Mouse (Mus musculus): Measurements from ENCODE around the gene Lrtm1. TPM values are rescaled to one million over a fixed set of nuclear protein-coding genes. Genes with fewer than 3 reads are reported as not detected.

Gene Lrtm1
- polyA plus RNA-seq, 1 experiment from 2014 or later = 1.1 TPM

DNA sequence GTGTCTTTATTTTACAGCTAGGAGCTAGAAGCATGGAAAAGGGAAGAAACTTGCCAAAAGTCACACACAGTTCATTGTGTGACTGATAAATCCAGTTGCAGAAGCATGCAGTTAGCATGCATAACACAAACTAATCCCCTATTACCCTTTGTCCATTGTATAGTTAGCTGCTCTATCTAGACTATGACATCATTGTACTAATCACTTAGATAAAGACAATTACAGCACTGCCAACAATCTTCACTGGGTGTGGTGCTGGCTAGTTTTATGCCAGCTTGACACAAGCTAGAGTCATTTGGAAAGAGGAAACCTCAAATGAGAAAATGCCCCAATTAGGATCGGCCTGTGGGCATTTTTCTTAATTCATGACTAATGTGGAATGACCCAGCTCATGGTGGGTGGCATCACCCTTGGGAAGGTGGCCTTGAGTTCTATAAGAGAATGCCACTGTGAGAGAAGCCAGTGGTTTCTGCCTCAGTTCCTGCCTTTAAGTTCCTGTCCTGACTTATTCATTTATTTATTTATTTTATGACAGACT lies 13.9 kb downstream of the Lrtm1 start:
- WGBS = 81% methylated on average over 1 of the region's 1 CpGs
- Histone ChIP-seq H3K27me3 (replicated peaks) (peaks cover 3% of the 10 kb centered on the region; the same call in 1 of the 2 replicates), H3K9ac (no peak overlapping the region), H3K36me3 (no peaks in the 10 kb centered on the region), H3K27ac (ENCODE audit: poor library complexity, severe bottlenecking) (no peak overlapping the region), H3K4me1 (replicated peaks) (peaks cover 13% of the 10 kb centered on the region), H3K4me2 (no peak overlapping the region), H3K4me3 (no peak overlapping the region), H3K9me3 (replicated peaks) (no peaks in the 10 kb centered on the region)
- no peak for ATAC-seq (ENCODE audit: insufficient number of reproducible peaks, low FRiP score)

DNA sequence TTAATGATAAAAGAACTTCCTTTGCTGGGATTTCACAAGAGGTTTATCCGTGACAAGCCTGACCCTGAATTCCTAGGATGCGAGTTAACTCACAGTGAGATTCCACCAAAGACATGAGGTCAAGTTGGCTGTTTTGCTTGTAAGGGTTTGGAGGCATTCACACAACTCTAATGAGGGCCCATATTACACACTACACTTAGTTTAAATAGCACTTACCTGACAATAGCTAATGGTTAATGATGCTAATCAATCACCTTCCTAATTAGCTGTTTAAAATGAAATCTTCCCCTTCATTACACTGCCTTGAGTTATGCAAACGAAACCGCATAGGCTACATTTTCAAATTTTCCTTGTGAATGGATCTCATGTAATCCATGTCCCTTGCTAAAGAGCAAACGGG lies 20.2 kb downstream of the Lrtm1 start:
- Histone ChIP-seq H3K4me2 (no peak overlapping the region), H3K27ac (ENCODE audit: poor library complexity, severe bottlenecking) (no peak overlapping the region), H3K9ac (no peak overlapping the region), H3K4me1 (replicated peaks) (peaks cover 18% of the 10 kb centered on the region), H3K27me3 (replicated peaks) (no peaks in the 10 kb centered on the region), H3K9me3 (replicated peaks) (no peaks in the 10 kb centered on the region), H3K36me3 (no peaks in the 10 kb centered on the region), H3K4me3 (no peak overlapping the region)
- ATAC-seq (ENCODE audit: insufficient number of reproducible peaks, low FRiP score) = no peak
- WGBS = 72% methylated on average over 5 of the region's 5 CpGs

DNA sequence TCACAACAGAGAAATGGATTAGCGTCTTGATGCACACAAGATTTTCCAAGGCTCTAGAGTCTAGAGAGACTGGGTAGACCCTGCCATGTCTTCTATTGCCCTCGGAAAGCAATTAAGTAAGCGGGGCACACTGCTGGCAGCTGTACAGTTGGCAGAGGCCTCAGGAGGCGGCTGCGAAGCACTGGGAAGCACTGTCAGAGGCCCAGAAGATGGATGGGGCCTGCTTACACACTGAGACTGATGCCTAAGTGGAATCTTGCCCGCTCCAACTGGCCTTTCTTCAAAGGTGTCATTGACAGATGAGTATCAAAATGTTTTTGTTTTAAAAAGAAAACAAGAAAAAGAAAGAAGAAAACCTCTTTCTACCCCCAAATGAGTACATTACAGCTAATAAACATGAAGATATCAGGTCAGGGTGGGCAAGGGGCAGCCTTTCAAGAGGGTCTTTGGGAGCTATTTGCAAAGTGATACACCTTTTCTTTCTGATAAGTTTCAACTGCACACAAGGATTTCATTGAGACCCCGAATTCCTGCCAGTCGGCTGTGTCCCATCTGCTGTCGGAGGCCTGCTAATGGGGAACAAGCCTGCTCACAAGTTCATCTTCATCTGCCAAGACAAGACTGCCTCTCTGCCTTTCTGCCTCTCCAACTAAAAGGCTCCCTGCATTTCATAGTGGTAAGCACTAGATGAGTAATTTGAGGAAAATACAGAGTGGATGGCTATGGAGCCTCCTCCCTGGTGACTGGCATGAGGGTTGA lies 22.8 kb downstream of the Lrtm1 start:
- no peak overlapping the region for H3K27ac ChIP-seq (ENCODE audit: poor library complexity, severe bottlenecking)
- H3K27me3 ChIP-seq (replicated peaks) = no peaks in the 10 kb centered on the region
- peaks cover 18% of the 10 kb centered on the region for H3K4me1 ChIP-seq (replicated peaks)
- 66% methylated on average over 9 of the region's 9 CpGs for WGBS
- no peaks in the 10 kb centered on the region for H3K36me3 ChIP-seq
- H3K4me2 ChIP-seq = no peak overlapping the region
- H3K9ac ChIP-seq = no peak overlapping the region
- H3K4me3 ChIP-seq = no peak overlapping the region
- ATAC-seq (ENCODE audit: insufficient number of reproducible peaks, low FRiP score) = no peak
- H3K9me3 ChIP-seq (replicated peaks) = no peaks in the 10 kb centered on the region

DNA sequence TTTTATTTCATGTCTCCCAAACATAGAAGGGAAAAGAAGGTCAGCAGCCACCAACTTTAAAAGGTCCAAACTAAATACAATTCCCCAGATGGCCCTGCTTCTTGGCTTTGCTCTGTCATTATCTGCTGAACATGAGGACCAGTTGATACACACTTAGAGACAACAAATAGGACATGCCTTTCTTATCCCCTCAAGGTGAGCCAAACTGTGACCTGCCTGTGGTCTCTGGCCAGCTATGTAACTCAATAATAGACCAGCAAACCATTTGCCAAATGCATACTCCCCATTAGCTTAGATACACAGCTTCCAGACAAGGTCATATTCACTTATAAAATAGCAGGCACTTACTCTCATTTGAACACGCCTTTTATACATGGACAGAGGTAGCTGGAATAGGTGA lies 23.5 kb downstream of the Lrtm1 start:
- Histone ChIP-seq H3K36me3 (no peaks in the 10 kb centered on the region), H3K4me1 (replicated peaks) (peaks cover 18% of the 10 kb centered on the region), H3K4me3 (no peak overlapping the region), H3K27me3 (replicated peaks) (no peaks in the 10 kb centered on the region), H3K9ac (no peak overlapping the region), H3K27ac (ENCODE audit: poor library complexity, severe bottlenecking) (no peak overlapping the region), H3K4me2 (no peak overlapping the region), H3K9me3 (replicated peaks) (no peaks in the 10 kb centered on the region)
- WGBS = 70% methylated on average over 1 of the region's 1 CpGs
- ATAC-seq (ENCODE audit: insufficient number of reproducible peaks, low FRiP score) = no peak

DNA sequence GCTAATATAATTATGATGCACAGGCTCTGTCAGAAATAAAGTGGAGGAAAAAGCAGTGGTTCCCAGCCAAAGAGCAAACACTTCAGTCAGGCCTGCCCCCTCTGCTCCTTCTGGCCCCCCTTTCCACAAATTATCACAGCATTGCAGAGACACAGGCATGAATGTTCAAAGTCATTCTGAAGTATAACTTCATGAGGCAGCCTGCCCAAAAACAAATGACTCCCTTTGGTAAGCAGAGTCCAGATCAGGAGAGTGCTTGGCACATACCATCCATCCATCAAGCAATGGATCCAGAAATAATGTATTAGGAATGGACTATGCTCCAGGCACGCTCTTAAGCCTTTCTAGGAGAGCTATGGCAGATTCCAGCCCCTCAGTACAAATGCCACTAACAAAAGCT lies 24.3 kb downstream of the Lrtm1 start:
- Histone ChIP-seq H3K4me3 (no peak overlapping the region), H3K36me3 (no peaks in the 10 kb centered on the region), H3K27ac (ENCODE audit: poor library complexity, severe bottlenecking) (no peak overlapping the region), H3K4me1 (replicated peaks) (peaks cover 18% of the 10 kb centered on the region), H3K9ac (no peak overlapping the region), H3K4me2 (no peak overlapping the region), H3K9me3 (replicated peaks) (no peaks in the 10 kb centered on the region), H3K27me3 (replicated peaks) (no peaks in the 10 kb centered on the region)
- whole genome bisulfite sequencing = 57% methylated on average over 1 of the region's 1 CpGs
- no peak for ATAC-seq (ENCODE audit: insufficient number of reproducible peaks, low FRiP score)

DNA sequence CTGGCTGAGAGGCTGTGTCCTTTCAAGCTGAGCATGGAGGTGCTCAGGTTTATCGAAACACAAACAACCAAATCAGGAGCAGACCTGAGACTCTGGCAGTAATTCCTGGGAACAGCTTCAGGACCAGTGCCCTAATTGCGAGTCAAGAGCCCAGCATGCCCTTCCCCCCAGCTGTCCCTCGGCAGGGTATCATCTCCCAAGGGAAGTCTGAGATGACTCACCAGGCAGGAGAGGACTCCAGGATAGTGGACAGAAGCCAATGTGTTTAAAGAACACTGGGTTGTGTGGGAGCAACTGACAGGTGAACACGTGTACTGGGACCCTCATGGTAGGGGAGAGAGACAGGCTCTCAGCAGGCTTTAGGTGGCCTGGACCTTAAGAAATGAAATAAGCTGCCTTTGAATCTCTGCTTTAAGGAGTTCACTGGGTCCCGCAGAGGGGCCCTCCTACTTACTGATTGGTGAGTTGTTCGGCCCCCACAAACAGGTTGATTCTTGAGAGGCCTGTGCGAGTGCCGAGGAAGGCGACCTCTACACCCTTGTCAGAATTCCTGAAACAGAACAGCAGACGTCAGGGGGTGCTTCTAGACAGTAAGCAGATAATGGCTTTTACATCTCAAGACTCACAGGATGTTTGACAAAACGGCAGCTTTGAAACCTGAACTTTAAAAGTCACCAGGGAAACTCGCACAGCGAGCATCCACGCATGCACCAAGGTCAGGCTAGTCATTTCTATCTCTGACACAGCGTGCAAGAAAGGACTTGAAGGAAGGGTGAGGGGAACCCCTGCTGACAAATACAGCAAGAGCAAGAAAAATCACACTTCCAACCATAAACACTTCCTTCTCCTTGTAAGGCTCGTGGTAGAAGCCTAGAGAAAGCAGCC lies 34.2 kb downstream of the Lrtm1 start:
- no peak overlapping the region for H3K9ac ChIP-seq
- WGBS = 20% methylated on average over 16 of the region's 16 CpGs
- no peaks in the 10 kb centered on the region for H3K36me3 ChIP-seq
- H3K27ac ChIP-seq (ENCODE audit: poor library complexity, severe bottlenecking) = no peak overlapping the region
- H3K27me3 ChIP-seq (replicated peaks) = no peaks in the 10 kb centered on the region
- no peak overlapping the region for H3K4me3 ChIP-seq
- no peak for ATAC-seq (ENCODE audit: insufficient number of reproducible peaks, low FRiP score)
- H3K4me1 ChIP-seq (replicated peaks) = peaks cover 14% of the 10 kb centered on the region
- H3K4me2 ChIP-seq = peak overlapping the region; percentile 19; the same call in 1 of the 2 replicates
- H3K9me3 ChIP-seq (replicated peaks) = no peaks in the 10 kb centered on the region

DNA sequence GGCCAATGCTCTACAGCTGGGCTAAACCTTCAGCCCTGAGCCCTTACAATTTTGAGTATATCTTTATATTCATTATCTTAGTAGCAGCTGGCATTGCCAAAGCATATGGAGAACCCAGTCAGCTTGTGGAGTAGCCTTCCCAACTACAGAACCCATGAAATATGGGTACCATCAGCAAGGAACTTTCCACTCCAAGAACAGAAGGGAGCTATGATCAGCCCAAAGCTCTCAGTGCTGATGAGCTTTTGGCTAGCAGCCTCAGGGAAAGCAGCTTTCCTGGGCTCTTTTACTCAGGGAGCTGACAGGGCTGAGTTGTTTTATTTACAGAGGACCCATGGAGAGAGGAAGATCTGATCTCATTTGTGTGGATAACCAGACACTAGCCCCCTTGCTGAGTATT lies 42.7 kb downstream of the Lrtm1 start:
- Histone ChIP-seq H3K4me1 (replicated peaks) (no peaks in the 10 kb centered on the region), H3K9me3 (replicated peaks) (no peaks in the 10 kb centered on the region), H3K27me3 (replicated peaks) (peaks cover 6% of the 10 kb centered on the region; the same call in 1 of the 2 replicates), H3K4me2 (no peak overlapping the region), H3K27ac (ENCODE audit: poor library complexity, severe bottlenecking) (no peak overlapping the region), H3K9ac (no peak overlapping the region), H3K4me3 (no peak overlapping the region), H3K36me3 (no peaks in the 10 kb centered on the region)
- ATAC-seq (ENCODE audit: insufficient number of reproducible peaks, low FRiP score) = no peak

DNA sequence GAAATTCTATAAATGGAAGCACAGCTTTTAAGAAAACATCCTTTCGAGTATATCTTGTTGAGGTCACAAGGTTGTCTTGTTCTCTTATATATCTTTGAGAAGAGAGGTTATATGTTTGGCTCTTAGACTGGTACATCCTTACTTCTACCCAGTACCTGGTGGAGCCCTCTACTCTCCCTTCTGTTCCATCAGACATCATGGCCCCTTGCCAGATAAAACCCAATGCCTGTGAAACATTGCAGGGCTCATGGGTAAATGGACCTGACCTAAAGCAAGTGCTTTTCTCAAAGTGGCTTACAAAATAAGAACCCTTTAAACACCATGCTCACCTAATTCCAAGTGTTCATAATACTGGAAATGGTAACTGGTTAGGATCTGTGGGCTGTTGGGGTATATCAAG lies 43.5 kb downstream of the Lrtm1 start:
- peaks cover 6% of the 10 kb centered on the region; the same call in 1 of the 2 replicates for H3K27me3 ChIP-seq (replicated peaks)
- no peak overlapping the region for H3K27ac ChIP-seq (ENCODE audit: poor library complexity, severe bottlenecking)
- H3K4me3 ChIP-seq = no peak overlapping the region
- no peaks in the 10 kb centered on the region for H3K36me3 ChIP-seq
- ATAC-seq (ENCODE audit: insufficient number of reproducible peaks, low FRiP score) = no peak
- no peaks in the 10 kb centered on the region for H3K4me1 ChIP-seq (replicated peaks)
- WGBS = 82% methylated on average over 1 of the region's 1 CpGs
- no peak overlapping the region for H3K9ac ChIP-seq
- no peaks in the 10 kb centered on the region for H3K9me3 ChIP-seq (replicated peaks)
- H3K4me2 ChIP-seq = no peak overlapping the region

DNA sequence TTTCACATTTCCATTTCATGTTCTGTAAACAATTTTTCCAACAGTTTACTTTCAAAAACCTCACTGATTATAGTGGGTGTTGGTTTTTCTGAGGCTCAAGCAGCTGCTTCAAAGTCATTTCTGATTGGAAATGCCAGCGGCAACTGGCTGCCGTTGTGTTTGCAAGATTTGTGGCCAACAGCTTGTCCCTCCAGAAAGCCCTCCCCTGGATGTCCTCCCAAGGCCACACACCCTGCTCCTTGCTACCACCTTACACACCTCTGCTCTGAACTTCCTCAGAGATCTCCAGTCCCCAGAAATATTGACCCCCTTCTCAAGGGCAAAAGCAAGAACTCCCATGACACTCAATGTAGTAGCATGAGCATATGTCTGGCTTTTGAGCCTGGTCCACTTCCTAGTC lies 44.7 kb downstream of the Lrtm1 start:
- H3K36me3 ChIP-seq = no peaks in the 10 kb centered on the region
- H3K27me3 ChIP-seq (replicated peaks) = peaks cover 6% of the 10 kb centered on the region; the same call in 1 of the 2 replicates
- H3K4me1 ChIP-seq (replicated peaks) = no peaks in the 10 kb centered on the region
- WGBS = 87% methylated on average over 2 of the region's 2 CpGs
- no peak overlapping the region for H3K4me3 ChIP-seq
- H3K9ac ChIP-seq = no peak overlapping the region
- H3K4me2 ChIP-seq = no peak overlapping the region
- no peak for ATAC-seq (ENCODE audit: insufficient number of reproducible peaks, low FRiP score)
- no peaks in the 10 kb centered on the region for H3K9me3 ChIP-seq (replicated peaks)
- H3K27ac ChIP-seq (ENCODE audit: poor library complexity, severe bottlenecking) = no peak overlapping the region

DNA sequence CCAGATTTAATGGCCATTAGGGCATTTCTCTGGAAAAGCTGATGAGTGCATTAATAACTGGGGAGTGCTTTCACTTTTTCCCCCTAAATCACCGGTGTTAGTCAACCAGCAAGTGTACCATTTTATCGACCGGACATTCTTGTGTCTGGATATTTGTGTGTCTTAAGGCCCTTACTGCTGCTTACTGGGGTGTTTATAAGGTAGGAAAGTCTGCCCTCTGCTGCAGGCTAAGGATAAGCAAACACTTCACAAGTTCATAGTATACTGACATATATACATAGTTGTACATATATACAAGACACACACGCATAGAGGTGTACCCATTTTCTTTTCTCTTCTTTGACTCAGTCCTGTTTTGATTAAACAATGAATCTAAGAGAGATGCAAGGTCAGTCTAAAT lies 55.7 kb downstream of the Lrtm1 start:
- no peaks in the 10 kb centered on the region for H3K9me3 ChIP-seq (replicated peaks)
- H3K9ac ChIP-seq = no peak overlapping the region
- ATAC-seq (ENCODE audit: insufficient number of reproducible peaks, low FRiP score) = no peak
- no peaks in the 10 kb centered on the region for H3K36me3 ChIP-seq
- no peak overlapping the region for H3K4me3 ChIP-seq
- peaks cover 7% of the 10 kb centered on the region for H3K4me1 ChIP-seq (replicated peaks)
- no peak overlapping the region for H3K4me2 ChIP-seq
- 80% methylated on average over 4 of the region's 4 CpGs for WGBS
- no peak overlapping the region for H3K27ac ChIP-seq (ENCODE audit: poor library complexity, severe bottlenecking)
- peaks cover 13% of the 10 kb centered on the region for H3K27me3 ChIP-seq (replicated peaks)

DNA sequence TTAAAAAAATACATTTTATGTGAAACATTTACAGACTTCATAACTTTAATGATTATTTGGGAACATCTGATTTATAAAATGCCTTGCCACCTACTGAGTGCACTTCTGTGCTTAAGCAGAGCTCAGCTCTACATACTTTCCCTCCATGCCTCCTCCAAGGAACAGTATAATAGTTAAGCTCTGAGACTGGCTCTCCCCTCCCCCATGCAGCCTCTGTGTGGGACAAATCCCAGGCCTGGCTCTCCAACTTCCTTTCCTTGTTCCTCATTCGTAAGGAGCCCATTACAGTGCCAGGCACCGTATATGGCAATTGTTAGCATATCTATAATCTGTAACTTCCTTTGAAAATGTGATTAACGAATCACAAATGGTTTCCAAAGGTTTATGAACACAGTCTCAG lies 59.4 kb downstream of the Lrtm1 start:
- Histone ChIP-seq H3K9me3 (replicated peaks) (no peaks in the 10 kb centered on the region), H3K9ac (no peak overlapping the region), H3K4me2 (no peak overlapping the region), H3K4me1 (replicated peaks) (peaks cover 7% of the 10 kb centered on the region), H3K4me3 (no peak overlapping the region), H3K36me3 (no peaks in the 10 kb centered on the region), H3K27ac (ENCODE audit: poor library complexity, severe bottlenecking) (no peak overlapping the region), H3K27me3 (replicated peaks) (peaks cover 12% of the 10 kb centered on the region)
- 47% methylated on average over 3 of the region's 3 CpGs for WGBS
- no peak for ATAC-seq (ENCODE audit: insufficient number of reproducible peaks, low FRiP score)
